Mouse (Mus musculus) stomach, postnatal 0 days (tissue): ENCODE data around the gene Fez1.

Experiments used
- CTCF ChIP-seq: IDR thresholded peaks from 2 replicates; pipeline ENCODE4 v1.5.1; 2016; ENCODE audit warnings: antibody characterized with exemption, low read depth, mild to moderate bottlenecking, moderate library complexity
- EP300 ChIP-seq: optimal IDR thresholded peaks from 2 replicates; pipeline ENCODE3; 2016; ENCODE audit warnings: antibody characterized with exemption

DNA sequence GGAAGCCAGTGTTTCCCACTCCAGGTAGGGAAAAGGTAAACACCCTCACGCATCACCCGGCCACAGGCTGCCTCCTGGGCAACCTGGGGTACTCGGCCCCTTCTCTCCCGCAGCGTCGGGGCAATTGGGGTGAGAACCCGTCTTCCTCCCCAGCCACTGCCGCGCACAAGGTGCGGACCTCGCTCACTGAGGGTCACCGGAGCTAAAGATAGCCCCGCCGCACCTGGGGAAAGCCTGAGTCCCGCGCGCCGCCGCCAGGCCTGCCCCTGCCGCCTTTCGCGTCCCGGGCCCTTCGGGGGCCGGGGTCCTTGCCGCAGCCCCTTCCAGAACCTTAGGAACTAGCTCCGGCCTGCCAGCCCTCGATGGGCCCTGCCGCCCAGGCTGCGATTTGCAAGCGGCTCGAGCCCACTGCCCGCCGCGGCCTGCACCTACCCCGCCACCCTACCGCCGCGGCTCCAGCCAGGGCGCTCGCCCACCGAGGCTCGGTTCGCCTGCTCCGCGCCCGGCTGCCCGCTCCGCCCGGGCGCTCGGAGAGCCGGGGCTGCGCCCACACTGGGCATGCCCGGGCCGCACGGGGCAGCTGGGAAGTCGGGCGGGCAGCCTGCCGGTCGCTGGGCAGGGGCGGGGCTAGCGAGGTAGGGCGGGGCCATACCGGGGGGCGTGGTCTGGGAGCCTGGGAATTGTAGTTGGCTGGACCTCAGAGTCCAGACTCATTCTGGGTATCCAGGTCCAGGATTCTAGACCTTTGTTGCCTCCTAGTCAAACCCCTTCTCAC is 24.7 kb upstream of the Fez1 start, which contains the start of gene Ei24:
- TF ChIP-seq EP300 (no peak), CTCF (no peak)
